Mouse (Mus musculus): ENCODE results near the gene Ereg. TPM values are rescaled to one million over a fixed set of nuclear protein-coding genes. Genes with fewer than 3 reads are reported as not detected.

Gene Ereg
- total and polyA plus RNA-seq, 2 experiments from 2014 or later: not detected

- H3K9ac ChIP-seq (replicated peaks; ENCODE audit: low read length): no peak overlapping the region
- ATAC-seq (no peak), DNase-seq (ENCODE audit: low spot score) (no peak)
- H3K4me2 ChIP-seq (ENCODE audit: low read depth, low read length): peak overlapping the region; percentile 67
- 58% methylated on average over 1 of the region's 1 CpGs for WGBS
- H3K27ac ChIP-seq: no peak overlapping the region
- TF ChIP-seq CTCF (IDR thresholded peaks at IDR 0.05; ENCODE audit: low read depth): no peak
- no peaks in the 10 kb centered on the region for H3K36me3 ChIP-seq (ENCODE audit: insufficient read depth, low read length)
- H3K4me3 ChIP-seq (ENCODE audit: low read length): peak overlapping the region; percentile 30; the same call in 1 of the 2 replicates
- H3K27me3 ChIP-seq (ENCODE audit: insufficient read depth, low read length): peaks cover 11% of the 10 kb centered on the region
- no peaks in the 10 kb centered on the region for H3K4me1 ChIP-seq (ENCODE audit: insufficient read depth, low read length)
- H3K9me3 ChIP-seq (ENCODE audit: low read length): no peaks in the 10 kb centered on the region
Observed at GRCm38 (mm10) chr5:91075021-91075420, 599 bp downstream of the Ereg start.

GRCm38 (mm10) chr5:91083016-91083415 lies 8.6 kb downstream of the Ereg start:
- 89% methylated on average over 5 of the region's 5 CpGs for WGBS
- TF ChIP-seq CTCF (IDR thresholded peaks at IDR 0.05; ENCODE audit: low read depth): no peak

GRCm38 (mm10) chr5:91085291-91085690 lies 10.9 kb downstream of the Ereg start:
- Histone ChIP-seq H3K9ac (replicated peaks; ENCODE audit: low read length) (no peak overlapping the region), H3K4me2 (ENCODE audit: low read depth, low read length) (no peak overlapping the region), H3K9me3 (ENCODE audit: low read length) (no peaks in the 10 kb centered on the region), H3K4me3 (ENCODE audit: low read length) (no peak overlapping the region), H3K4me1 (ENCODE audit: insufficient read depth, low read length) (no peaks in the 10 kb centered on the region), H3K36me3 (ENCODE audit: insufficient read depth, low read length) (no peaks in the 10 kb centered on the region), H3K27me3 (ENCODE audit: insufficient read depth, low read length) (no peaks in the 10 kb centered on the region), H3K27ac (no peak overlapping the region)
- ATAC-seq (no peak), DNase-seq (ENCODE audit: low spot score) (no peak)
- 84% methylated on average over 5 of the region's 5 CpGs for WGBS
- no peak for TF ChIP-seq CTCF (IDR thresholded peaks at IDR 0.05; ENCODE audit: low read depth)

More at GRCm38 (mm10) chr5:91083016-91083415, 8.6 kb downstream of the Ereg start:
- no peak for DNase-seq (ENCODE audit: low spot score)
- H3K9me3 ChIP-seq (ENCODE audit: low read length): no peaks in the 10 kb centered on the region
- H3K4me1 ChIP-seq (ENCODE audit: insufficient read depth, low read length): no peaks in the 10 kb centered on the region
- H3K4me3 ChIP-seq (ENCODE audit: low read length): no peak overlapping the region
- ATAC-seq: no peak
- no peak overlapping the region for H3K4me2 ChIP-seq (ENCODE audit: low read depth, low read length)
- no peaks in the 10 kb centered on the region for H3K27me3 ChIP-seq (ENCODE audit: insufficient read depth, low read length)
- no peak overlapping the region for H3K9ac ChIP-seq (replicated peaks; ENCODE audit: low read length)
- no peak overlapping the region for H3K27ac ChIP-seq
- H3K36me3 ChIP-seq (ENCODE audit: insufficient read depth, low read length): no peaks in the 10 kb centered on the region

- no peak overlapping the region for H3K9ac ChIP-seq (replicated peaks; ENCODE audit: low read length)
- H3K36me3 ChIP-seq (ENCODE audit: insufficient read depth, low read length): no peaks in the 10 kb centered on the region
- H3K4me1 ChIP-seq (ENCODE audit: insufficient read depth, low read length): no peaks in the 10 kb centered on the region
- H3K9me3 ChIP-seq (ENCODE audit: low read length): no peaks in the 10 kb centered on the region
- 85% methylated on average over 3 of the region's 3 CpGs for WGBS
- TF ChIP-seq CTCF (IDR thresholded peaks at IDR 0.05; ENCODE audit: low read depth): no peak
- no peaks in the 10 kb centered on the region for H3K27me3 ChIP-seq (ENCODE audit: insufficient read depth, low read length)
- H3K27ac ChIP-seq: no peak overlapping the region
- ATAC-seq: no peak
- no peak overlapping the region for H3K4me3 ChIP-seq (ENCODE audit: low read length)
- DNase-seq (ENCODE audit: low spot score): no peak
- no peak overlapping the region for H3K4me2 ChIP-seq (ENCODE audit: low read depth, low read length)
Observed at GRCm38 (mm10) chr5:91090301-91090700, 15.9 kb downstream of the Ereg start.

GRCm38 (mm10) chr5:91097911-91098614 lies 23.6 kb downstream of the Ereg start:
- DNase-seq (ENCODE audit: low spot score) (no peak), ATAC-seq (no peak)
- Histone ChIP-seq H3K4me3 (ENCODE audit: low read length) (no peak overlapping the region), H3K4me1 (ENCODE audit: insufficient read depth, low read length) (no peaks in the 10 kb centered on the region), H3K27me3 (ENCODE audit: insufficient read depth, low read length) (no peaks in the 10 kb centered on the region), H3K9me3 (ENCODE audit: low read length) (no peaks in the 10 kb centered on the region), H3K4me2 (ENCODE audit: low read depth, low read length) (no peak overlapping the region), H3K27ac (no peak overlapping the region), H3K36me3 (ENCODE audit: insufficient read depth, low read length) (no peaks in the 10 kb centered on the region), H3K9ac (replicated peaks; ENCODE audit: low read length) (no peak overlapping the region)
- TF ChIP-seq CTCF (IDR thresholded peaks at IDR 0.05; ENCODE audit: low read depth): no peak
- WGBS: 93% methylated on average over 10 of the region's 10 CpGs

GRCm38 (mm10) chr5:91101742-91102141 lies 27.3 kb downstream of the Ereg start:
- TF ChIP-seq CTCF (IDR thresholded peaks at IDR 0.05; ENCODE audit: low read depth): no peak
- no peak for ATAC-seq
- Histone ChIP-seq H3K27ac (no peak overlapping the region), H3K9me3 (ENCODE audit: low read length) (no peaks in the 10 kb centered on the region), H3K27me3 (ENCODE audit: insufficient read depth, low read length) (no peaks in the 10 kb centered on the region), H3K36me3 (ENCODE audit: insufficient read depth, low read length) (no peaks in the 10 kb centered on the region), H3K4me1 (ENCODE audit: insufficient read depth, low read length) (no peaks in the 10 kb centered on the region), H3K9ac (replicated peaks; ENCODE audit: low read length) (no peak overlapping the region), H3K4me2 (ENCODE audit: low read depth, low read length) (no peak overlapping the region), H3K4me3 (ENCODE audit: low read length) (no peak overlapping the region)
- 89% methylated on average over 5 of the region's 5 CpGs for WGBS
- no peak for DNase-seq (ENCODE audit: low spot score)

- WGBS: 55% methylated on average over 7 of the region's 7 CpGs
- ATAC-seq (peak; percentile 92), DNase-seq (ENCODE audit: low spot score) (peak; percentile 79)
- no peaks in the 10 kb centered on the region for H3K9me3 ChIP-seq (ENCODE audit: low read length)
- no peaks in the 10 kb centered on the region for H3K27me3 ChIP-seq (ENCODE audit: insufficient read depth, low read length)
- H3K36me3 ChIP-seq (ENCODE audit: insufficient read depth, low read length): no peaks in the 10 kb centered on the region
- H3K27ac ChIP-seq: no peak overlapping the region
- no peak overlapping the region for H3K9ac ChIP-seq (replicated peaks; ENCODE audit: low read length)
- H3K4me3 ChIP-seq (ENCODE audit: low read length): no peak overlapping the region
- TF ChIP-seq CTCF (IDR thresholded peaks at IDR 0.05; ENCODE audit: low read depth): no peak
- no peaks in the 10 kb centered on the region for H3K4me1 ChIP-seq (ENCODE audit: insufficient read depth, low read length)
- H3K4me2 ChIP-seq (ENCODE audit: low read depth, low read length): no peak overlapping the region
Observed at GRCm38 (mm10) chr5:91103943-91104665, 29.7 kb downstream of the Ereg start.

Data from hindbrain, postnatal 0 days (tissue).